Mouse (Mus musculus): Measurements from ENCODE around the gene Hoxa6.

GRCm38 (mm10) chr6:52238976-52239375 is 30.5 kb upstream of the Hoxa6 start:
- no peak for TF ChIP-seq KAT2A (IDR thresholded peaks at IDR 0.05; ENCODE audit: insufficient replicate concordance, low read length)
- no peak for TF ChIP-seq E2F4 (IDR thresholded peaks at IDR 0.05; ENCODE audit: insufficient replicate concordance, low read depth, low read length)
- TF ChIP-seq TBP (conservative IDR thresholded peaks at IDR 0.05; ENCODE audit: low read depth, low read length), result no peak
- no peak for TF ChIP-seq CTCF (conservative IDR thresholded peaks at IDR 0.05 in 1 of 2, IDR thresholded peaks at IDR 0.05 in 1 of 2; ENCODE audit: low read depth in 2 of 2, low read length in 2 of 2)
- TF ChIP-seq POLR2A (IDR thresholded peaks at IDR 0.05; ENCODE audit: low read depth, low read length), result no peak

Data from CH12.LX (cell line).